Mouse (Mus musculus): ENCODE measurements around the gene Sned1.

Gene Sned1

DNA sequence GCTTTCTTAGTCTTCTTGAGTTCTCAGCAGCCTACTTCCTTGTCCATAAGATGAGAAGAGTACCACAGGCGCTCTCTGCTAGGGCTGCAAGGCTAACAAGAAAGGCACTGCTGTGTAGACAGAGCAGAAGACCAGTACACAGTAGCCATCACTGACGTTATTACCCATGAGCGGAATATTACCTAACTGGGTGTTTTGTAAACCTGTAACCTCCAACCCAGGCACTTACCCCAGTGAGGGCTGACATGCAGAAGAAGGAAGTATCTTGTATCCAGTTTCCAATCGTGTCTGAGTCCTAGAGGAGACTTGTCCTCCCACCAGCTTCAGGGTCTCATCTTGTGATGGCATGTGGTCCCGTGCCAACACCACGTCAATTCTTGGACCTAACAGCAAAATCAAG, 88.3 kb downstream of the Sned1 start:
- CTCF ChIA-PET, result no interaction called here

DNA sequence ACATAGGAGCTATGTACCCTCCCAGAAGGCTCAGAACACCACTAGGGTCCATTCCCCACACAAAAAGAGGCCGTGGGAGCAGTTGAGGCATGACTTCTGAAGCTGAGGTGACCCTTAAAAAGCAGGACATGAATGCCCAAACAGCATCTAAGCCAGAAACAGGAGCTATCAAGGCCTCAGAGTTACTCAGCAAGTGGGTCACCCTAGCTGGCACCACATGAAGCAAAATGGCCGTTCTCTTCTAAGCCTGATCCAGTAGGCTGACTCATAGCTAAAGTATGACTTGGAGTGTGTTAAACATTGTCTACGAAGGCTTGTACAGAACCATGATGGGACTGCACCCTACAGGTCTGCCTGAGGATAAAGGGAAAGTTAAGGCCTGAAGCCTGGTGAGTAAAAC, 90.8 kb downstream of the Sned1 start:
- CTCF ChIA-PET, result no interaction called here

DNA sequence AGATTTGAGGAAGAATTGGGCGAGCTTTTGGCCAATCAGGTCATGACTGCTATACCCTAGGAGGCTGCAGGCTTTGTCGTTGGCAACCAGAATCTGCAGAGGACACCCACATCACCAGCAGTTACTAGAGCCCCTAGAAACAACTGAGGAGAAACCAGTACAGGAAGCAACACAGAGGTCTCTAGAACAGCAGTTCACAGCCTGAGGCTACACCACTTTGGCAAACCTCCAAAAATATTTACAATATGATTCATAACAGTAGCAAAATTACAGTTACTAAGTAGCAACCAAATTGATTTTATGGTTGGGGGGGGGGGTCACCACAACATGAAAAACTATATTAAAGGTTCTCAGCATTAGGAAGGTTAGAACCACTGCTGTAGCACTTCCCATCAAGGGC, 99.0 kb downstream of the Sned1 start:
- CTCF ChIA-PET, result no interaction called here

DNA sequence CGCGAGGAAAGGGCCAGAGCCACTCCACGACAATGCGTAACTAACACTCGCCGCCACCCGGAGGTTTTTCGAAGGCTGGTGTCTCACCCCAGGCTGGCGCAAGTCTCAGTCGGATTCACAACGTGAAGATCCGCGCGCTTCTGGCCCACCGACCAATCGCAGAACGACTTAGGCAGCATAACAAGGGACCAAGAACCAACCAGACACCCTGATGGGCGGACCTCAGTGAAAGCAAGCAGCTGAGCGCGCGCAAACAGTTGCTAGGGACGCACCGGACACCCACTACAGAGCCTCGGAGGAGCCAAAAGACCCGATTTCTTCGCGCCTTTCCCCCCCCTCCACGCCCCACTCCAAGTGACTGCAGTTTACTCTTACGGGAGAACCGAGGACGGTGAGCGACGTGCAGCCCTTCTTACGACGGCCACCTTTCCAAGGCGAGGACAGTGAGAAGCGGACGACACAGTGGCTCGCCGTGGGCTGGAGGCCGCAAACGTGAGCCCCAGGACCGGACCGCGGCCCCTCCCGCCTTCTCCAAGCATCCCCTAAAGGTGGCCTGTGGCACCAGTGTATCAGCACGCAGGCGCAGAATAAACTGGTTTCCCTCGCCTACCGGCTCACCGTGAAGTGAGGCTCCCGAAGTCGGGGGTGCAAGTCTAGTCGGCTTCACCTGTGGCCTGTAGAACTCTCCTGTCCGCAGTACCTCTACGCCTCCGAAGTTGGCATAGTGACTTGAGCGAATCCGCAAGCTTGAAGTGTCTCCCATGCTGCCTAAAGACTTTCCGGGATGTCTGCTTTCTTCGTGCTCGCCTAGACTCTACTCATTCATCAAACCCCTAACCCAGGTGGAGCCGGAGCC, 107.2 kb downstream of the Sned1 start, which contains the start of the genes Ppp1r7 and Pask:
TSS of gene Ppp1r7 (plus strand) at position 207 of the 856 bp plus-strand sequence.
TSS of gene Pask (minus strand) at position 835 of the 856 bp plus-strand sequence.
- CTCF ChIA-PET, result no interaction called here

DNA sequence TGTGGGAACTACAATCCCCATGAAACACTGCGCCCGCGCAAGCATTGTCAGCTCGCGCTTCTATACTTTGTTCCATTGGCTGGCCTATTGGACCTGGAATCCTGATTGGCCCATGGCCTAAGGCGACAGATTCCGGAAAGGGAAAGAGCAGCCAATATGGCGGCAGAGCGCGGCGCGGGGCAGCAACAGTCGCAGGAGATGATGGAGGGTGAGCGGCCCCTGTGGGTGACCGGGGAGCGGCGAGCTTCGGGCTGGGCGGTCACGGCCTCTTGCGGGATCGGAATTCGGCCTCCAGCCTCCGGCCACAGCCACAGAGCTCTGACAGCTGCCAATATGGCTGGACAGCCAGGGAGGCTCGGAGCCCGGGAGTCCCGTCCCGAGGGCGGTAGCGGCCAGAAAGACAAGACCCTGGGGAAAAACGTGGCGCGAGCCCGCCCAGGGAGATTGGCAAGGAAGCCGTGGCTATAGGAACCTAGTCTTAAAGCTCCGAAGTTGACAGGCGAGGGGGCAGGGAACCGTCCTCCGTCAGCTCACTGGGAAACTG, 107.9 kb downstream of the Sned1 start:
- CTCF ChIA-PET, result no interaction called here

DNA sequence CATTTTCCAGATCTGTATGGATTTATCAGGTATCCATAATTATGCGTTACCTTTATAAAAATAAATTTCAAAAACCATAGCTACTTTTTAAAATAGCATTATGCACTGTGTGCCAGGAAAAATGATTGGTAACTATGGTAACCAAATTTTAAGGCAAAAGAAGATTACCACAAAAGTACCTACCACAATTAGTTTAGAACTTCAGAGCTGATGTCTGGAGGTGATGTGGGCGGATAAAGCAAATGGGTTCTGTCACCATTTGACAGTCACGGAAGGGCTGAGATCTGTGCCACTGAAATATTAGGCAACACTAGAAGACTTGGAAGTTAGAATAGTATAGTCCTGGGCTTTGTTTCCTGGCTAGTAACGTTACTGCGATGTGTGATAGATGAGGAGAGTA, 111.5 kb downstream of the Sned1 start:
- CTCF ChIA-PET, result no interaction called here

DNA sequence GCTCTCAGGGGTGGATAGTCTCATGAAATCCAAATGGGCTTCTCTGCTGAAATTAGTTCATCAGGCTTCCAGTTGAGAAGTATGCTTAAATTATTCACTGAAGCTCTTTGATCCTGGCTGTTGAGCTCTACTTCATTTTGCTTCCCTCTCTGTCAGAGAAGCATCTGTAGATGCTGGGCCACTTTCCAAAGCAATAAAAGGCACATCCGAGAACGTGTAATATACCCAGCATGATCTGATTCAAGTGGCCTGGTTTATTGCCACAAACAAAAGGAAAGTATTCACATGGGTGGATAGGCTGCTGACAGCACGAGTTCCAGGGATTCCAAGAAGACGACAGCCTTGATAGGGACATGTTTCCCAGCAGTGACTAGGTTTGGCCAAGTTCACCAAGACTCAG, 114.1 kb downstream of the Sned1 start:
- CTCF ChIA-PET, result no interaction called here

Data from spleen, embryonic (tissue).